Mouse (Mus musculus): ENCODE results near the gene Ugt1a8.

DNA sequence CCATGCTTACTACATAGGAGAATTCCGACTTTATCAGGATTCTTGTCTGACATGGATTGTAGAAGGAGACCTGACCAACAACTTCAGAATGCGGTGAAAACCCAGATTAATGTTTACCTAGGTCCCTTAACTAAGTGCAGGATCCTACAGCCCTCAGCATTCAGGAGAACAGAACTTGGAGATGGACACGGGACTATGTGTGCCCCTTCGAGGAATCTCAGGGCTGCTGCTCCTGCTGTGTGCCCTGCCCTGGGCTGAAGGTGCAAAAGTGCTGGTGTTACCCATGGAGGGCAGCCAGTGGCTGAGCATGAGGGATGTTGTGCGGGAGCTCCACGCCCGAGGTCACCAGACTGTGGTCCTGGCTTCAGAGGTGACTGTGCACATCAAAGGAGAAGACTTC lies 112.8 kb downstream of the Ugt1a8 start, which contains the start of gene Ugt1a2:
- TF ChIP-seq TAL1 (IDR thresholded peaks at IDR 0.05; ENCODE audit: low read length), result no peak
- no peak for TF ChIP-seq GATA1 (IDR thresholded peaks at IDR 0.05; ENCODE audit: low read length)
